Mouse (Mus musculus) myocyte (in vitro differentiated cells): ENCODE measurements around the gene Cpn1.

Source experiments
- CEBPB ChIP-seq: IDR thresholded peaks from 2 replicates; pipeline ENCODE4 v1.6.1; 2011; ENCODE audit warnings: mild to moderate bottlenecking, moderate library complexity; ENCODE audit not compliant: poor library complexity, insufficient read depth, severe bottlenecking
- E2F4 ChIP-seq: IDR thresholded peaks from one replicate; pipeline ENCODE4 v1.6.1; 2011; ENCODE audit warnings: mild to moderate bottlenecking, control low read depth, moderate library complexity; ENCODE audit not compliant: insufficient read depth
- MAX ChIP-seq: IDR thresholded peaks from one replicate; pipeline ENCODE4 v1.6.1; 2011; ENCODE audit warnings: low read depth, mild to moderate bottlenecking, control low read depth
- MYOG ChIP-seq, 3 experiments: IDR thresholded peaks; one replicate each; pipeline ENCODE4 v1.6.1; 2011; ENCODE audit warnings: control low read depth in 2 of 3, low read depth in 2 of 3, mild to moderate bottlenecking in 2 of 3; ENCODE audit not compliant: insufficient read length in 2 of 3, control insufficient read depth in 1 of 3, insufficient read depth in 1 of 3
- POLR2A ChIP-seq: IDR thresholded peaks from one replicate; pipeline ENCODE4 v1.6.1; 2011; ENCODE audit warnings: low read depth, mild to moderate bottlenecking, control low read depth, moderate library complexity; ENCODE audit not compliant: insufficient read length
- POLR2AphosphoS2 ChIP-seq: IDR thresholded peaks from one replicate; pipeline ENCODE4 v1.6.1; 2011; ENCODE audit warnings: low read depth, control low read depth; ENCODE audit not compliant: insufficient read length
- TCF12 ChIP-seq: IDR thresholded peaks from one replicate; pipeline ENCODE4 v1.6.1; 2011; ENCODE audit warnings: mild to moderate bottlenecking, control low read depth; ENCODE audit not compliant: poor library complexity, insufficient read depth, severe bottlenecking
- TCF3 ChIP-seq: IDR thresholded peaks from one replicate; pipeline ENCODE4 v1.6.1; 2011; ENCODE audit warnings: low read depth, control low read depth; ENCODE audit not compliant: insufficient read length
- USF1 ChIP-seq: IDR thresholded peaks from one replicate; pipeline ENCODE4 v1.6.1; 2011; ENCODE audit warnings: low read depth, mild to moderate bottlenecking, control low read depth, moderate library complexity

DNA sequence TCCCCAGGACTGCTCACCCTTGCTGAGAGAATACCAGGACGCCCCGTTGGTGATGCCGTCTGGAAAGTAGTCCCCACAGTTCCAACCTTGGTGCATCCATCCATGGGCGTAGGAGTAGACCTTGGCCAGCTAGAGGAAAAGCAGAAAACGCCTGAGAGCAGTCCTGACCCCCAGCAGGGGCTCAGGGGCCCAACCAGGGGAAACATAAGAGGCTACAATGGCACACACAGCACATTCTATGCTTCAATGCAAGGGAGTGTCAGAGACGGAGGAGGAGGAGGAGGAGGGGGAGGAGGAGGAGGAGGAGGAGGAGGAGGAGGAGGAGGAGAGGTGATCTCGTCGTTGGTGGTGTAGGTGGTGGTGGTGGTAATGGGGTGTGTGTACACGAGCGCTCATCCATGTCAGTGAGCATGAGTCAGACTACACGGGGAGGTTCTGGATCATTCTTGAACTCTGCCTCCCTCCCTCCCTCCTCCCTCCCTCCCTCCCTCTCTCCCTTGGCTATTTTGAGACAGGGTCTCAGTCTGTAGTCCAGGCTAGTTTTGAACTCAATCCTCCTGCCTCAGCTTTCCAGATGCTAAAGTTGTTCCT, 17.8 kb downstream of the Cpn1 start:
- no peak for TF ChIP-seq POLR2A
- TF ChIP-seq CEBPB = no peak
- no peak for TF ChIP-seq MAX
- no peak for TF ChIP-seq USF1
- TF ChIP-seq MYOG (IDR thresholded peaks at IDR 0.05; ENCODE audit: control insufficient read depth in 1 of 3, insufficient read depth in 1 of 3, insufficient read length in 2 of 3, low read depth in 2 of 3) = no peak
- TF ChIP-seq TCF3 = no peak
- no peak for TF ChIP-seq TCF12
- no peak for TF ChIP-seq E2F4
- TF ChIP-seq POLR2AphosphoS2 = no peak
